Mouse (Mus musculus): ENCODE results near the gene Ppef1. TPM values are rescaled to one million over a fixed set of nuclear protein-coding genes. Genes with fewer than 3 reads are reported as not detected.
"Not testable (repeated sequence)": the region's sequence is repeated elsewhere in the genome, so short reads cannot be mapped to it uniquely, and the experiment has no call there.

Ppef1 gene
- polyA plus RNA-seq (2012; ENCODE audit: insufficient read depth, insufficient read length, missing spikeins) = not detected in 2 replicates

DNA sequence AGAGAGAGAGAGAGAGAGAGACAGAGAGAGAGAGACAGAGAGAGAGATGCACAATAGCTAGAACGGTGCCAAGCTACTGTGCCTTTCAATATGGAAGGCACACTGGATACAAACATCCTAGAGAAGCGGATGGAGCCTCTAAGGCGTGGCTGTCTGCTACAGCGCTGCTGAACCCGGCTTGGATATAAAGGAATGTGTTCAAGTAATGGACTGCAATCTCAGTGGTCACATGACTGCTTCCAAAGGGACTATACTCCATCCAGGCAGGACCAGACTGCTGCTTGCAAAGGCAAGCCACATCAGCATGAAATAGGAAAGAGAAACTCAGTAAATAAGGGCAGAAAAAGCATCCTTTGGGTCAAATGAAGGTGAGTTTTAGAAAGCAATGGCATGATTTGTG, at the start of gene Ppef1:
Gene Ppef1 (minus strand): TSS at position 116 of the 400 bp plus-strand sequence.
- Histone ChIP-seq H3K4me1 (ENCODE audit: control insufficient read depth, insufficient read depth, insufficient read length, low read length) (no peaks in the 10 kb centered on the region), H3K4me3 (ENCODE audit: insufficient read depth, low read depth, low read length) (no peak within 1 kb of the TSS), H3K27ac (replicated peaks; ENCODE audit: low read depth, low read length) (no peak within 1 kb of the TSS)

DNA sequence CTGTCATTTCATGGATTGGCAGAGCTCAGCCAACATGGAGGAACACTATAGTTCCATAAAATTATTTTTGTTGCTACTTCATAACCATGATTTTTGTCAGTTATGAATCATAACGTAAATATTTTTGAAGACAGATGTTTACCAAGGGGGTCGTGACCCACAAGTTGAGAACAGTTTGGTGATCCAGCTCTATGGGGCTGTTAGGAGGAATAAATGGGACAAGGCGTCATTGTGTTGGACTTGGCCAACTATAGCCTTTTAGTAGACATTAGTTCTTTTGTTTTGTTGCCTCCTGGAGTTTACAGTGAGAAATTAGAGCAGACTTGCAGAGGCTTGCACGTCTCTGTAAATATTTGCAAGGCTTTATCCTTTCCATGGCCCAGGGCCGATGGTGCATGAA, 46.7 kb upstream of the Ppef1 start:
- Histone ChIP-seq H3K4me1 (ENCODE audit: control insufficient read depth, insufficient read depth, insufficient read length, low read length) (no peaks in the 10 kb centered on the region), H3K27ac (replicated peaks; ENCODE audit: low read depth, low read length) (no peak overlapping the region), H3K4me3 (ENCODE audit: insufficient read depth, low read depth, low read length) (no peak overlapping the region)

DNA sequence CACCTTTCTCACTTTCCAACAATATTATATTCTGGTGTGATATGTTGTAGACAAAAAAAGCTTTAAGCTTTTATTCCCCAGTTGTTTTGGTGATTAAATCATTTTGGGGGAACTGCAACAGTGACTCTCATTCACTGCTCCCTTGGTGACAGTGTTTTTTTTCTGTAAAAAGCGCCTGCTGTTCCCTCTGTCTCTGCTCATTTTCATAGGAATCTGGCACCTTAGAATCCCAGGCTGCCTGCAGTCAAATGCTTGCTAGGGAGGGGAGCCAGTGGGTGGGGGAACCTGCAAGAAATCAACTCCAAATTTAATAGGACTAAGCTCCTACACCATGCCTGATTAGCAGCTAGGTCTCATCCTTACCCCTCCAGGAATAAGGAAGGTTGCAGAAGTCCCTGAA, 37.5 kb upstream of the Ppef1 start:
- Histone ChIP-seq H3K4me3 (ENCODE audit: insufficient read depth, low read depth, low read length) (no peak overlapping the region), H3K27ac (replicated peaks; ENCODE audit: low read depth, low read length) (no peak overlapping the region), H3K4me1 (ENCODE audit: control insufficient read depth, insufficient read depth, insufficient read length, low read length) (no peaks in the 10 kb centered on the region)

DNA sequence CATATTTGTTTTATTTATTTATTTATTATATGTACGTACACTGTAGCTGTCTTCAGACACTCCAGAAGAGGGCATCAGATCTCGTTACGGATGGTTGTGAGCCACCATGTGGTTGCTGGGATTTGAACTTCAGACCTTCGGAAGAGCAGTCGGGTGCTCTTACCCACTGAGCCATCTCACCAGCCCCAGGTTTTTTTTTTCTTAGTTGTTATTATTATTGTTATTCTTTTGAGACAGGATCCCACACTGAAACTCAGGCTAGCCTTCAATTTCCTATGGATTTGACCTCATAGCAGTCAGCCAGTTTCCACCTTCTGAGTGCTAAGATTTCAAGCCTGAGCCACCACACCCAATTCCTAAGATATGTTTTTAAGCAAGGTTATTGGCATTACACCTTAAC, 34.1 kb upstream of the Ppef1 start:
- not testable (repeated sequence) for H3K27ac ChIP-seq (replicated peaks; ENCODE audit: low read depth, low read length); H3K4me3 ChIP-seq (ENCODE audit: insufficient read depth, low read depth, low read length); H3K4me1 ChIP-seq (ENCODE audit: control insufficient read depth, insufficient read depth, insufficient read length, low read length)

DNA sequence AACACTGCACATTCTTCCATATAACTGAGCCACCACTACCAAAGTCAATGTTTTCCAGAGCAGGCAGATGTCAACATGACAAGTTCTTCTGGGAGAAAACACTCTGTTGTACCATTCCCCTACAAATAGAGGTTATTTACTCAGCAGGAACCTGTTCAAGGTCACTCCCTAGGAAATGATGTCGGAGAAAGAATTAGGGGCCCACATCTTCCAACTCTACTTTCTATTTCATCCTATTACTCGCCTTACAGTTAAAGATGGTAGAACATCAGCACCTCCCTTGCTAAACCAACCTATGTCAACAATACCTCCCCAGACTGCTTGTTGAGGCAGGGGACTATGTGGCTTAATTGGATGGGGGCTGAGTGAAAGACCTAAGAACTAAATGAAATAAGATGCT, 32.1 kb upstream of the Ppef1 start, which contains the start of gene Rs1:
Gene Rs1 (plus strand): TSS at position 301 of the 400 bp plus-strand sequence.
- no peak within 1 kb of the TSS for H3K4me3 ChIP-seq (ENCODE audit: insufficient read depth, low read depth, low read length)
- H3K4me1 ChIP-seq (ENCODE audit: control insufficient read depth, insufficient read depth, insufficient read length, low read length) = no peaks in the 10 kb centered on the region
- peak within 1 kb of the TSS; percentile 56 for H3K27ac ChIP-seq (replicated peaks; ENCODE audit: low read depth, low read length)

DNA sequence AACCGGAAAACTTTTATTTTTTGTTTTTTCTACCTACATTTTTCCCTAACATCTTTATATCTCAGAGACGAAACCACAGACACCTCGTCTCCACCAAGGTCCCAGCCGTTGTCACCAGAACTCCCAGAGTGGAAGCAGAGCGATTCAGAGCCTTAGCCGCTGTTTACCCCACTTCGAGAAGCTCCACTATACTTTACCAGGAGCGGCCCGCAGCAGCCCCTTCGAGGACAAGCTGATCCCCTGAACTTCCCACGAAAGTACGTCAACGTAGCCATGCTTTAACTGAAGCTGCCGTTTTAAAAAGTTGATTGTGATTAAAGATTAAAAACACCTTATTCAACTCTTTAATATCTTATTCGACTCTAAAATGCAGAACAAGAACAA, 30.7 kb upstream of the Ppef1 start:
- Histone ChIP-seq H3K4me3 (ENCODE audit: insufficient read depth, low read depth, low read length) (peak overlapping the region; percentile 85), H3K4me1 (ENCODE audit: control insufficient read depth, insufficient read depth, insufficient read length, low read length) (no peaks in the 10 kb centered on the region), H3K27ac (replicated peaks; ENCODE audit: low read depth, low read length) (peak overlapping the region; percentile 47; the same call in 1 of the 2 replicates)

DNA sequence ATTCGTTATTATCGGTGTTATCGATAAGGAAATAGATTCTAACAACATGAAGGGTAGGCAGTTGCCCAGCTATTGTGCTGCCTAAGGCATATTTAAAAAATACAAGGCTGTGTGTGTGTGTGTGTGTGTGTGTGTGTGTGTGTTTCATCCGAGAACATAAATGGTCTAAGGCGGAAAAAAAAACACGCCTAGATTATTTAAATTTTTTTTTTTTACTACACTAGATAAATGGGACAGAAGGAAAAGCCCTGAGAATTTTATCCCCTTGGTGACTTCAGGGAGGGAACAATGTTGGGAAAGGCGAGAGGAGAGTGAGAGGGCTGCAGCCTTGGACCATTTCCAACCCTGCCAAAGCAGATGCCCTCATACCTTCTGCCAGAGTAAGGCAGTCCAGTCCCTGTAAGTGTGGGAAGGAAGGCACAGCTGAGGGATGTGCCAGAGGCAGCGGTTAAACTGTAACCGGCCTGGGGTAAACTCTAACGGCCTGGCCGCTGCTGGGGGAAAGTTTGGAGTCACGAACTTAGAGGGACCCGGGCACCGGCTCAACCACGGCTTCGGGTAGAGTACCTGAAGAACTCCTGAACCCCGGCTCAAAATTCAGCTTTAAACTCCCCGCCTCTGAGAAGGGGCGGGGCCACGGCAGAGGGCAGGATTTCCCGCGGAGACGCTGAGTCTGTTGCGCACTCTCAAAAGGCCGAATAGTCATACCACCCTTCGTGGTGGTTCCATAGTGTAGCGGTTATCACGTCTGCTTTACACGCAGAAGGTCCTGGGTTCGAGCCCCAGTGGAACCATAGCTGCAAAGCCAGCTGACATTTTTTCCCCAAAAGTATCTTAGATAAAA, 30.0 kb upstream of the Ppef1 start:
- Histone ChIP-seq H3K4me3 (ENCODE audit: insufficient read depth, low read depth, low read length) (peak overlapping the region; percentile 85), H3K27ac (replicated peaks; ENCODE audit: low read depth, low read length) (no peak overlapping the region)

DNA sequence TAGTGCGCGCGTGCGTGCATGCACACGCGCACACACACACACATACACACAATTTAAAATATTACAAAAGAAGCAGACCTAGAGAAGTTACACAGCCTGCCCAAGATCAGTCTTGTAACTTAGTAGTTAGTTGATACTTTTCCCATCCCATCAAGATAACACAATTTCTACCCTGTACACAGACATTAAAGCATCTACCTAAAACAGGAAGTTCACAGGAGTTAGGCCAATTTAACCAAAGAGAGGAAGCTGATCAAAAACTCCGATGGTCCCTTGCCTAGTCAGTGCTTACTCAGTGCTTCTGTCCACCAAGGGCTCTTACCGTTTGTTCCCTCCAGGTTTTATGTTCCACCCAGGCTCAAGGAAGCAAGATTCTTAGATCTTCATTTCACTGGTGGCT, 15.2 kb upstream of the Ppef1 start:
- Histone ChIP-seq H3K27ac (replicated peaks; ENCODE audit: low read depth, low read length) (no peak overlapping the region), H3K4me3 (ENCODE audit: insufficient read depth, low read depth, low read length) (no peak overlapping the region), H3K4me1 (ENCODE audit: control insufficient read depth, insufficient read depth, insufficient read length, low read length) (no peaks in the 10 kb centered on the region)

More for the DNA sequence above, 30.0 kb upstream of the Ppef1 start:
- no peaks in the 10 kb centered on the region for H3K4me1 ChIP-seq (ENCODE audit: control insufficient read depth, insufficient read depth, insufficient read length, low read length)

DNA sequence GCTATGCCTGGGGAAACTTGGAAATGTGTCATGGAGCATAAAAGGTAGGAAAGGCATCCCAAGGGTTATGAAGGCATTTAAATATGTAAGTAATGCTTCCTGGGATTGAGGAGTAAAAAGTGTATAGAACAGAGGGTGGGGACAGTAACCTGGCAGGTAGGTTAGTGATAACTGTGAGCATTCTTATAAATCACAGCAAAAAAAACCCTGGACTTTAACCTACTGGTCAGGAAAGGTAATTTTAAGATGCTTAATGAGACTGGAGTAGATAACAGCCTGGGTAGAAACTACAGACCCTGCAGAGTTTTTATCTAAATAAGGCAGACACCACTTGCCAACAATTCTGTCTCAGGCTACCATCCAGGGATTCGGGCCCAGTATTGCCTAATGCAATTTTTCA, 13.1 kb upstream of the Ppef1 start:
- H3K4me3 ChIP-seq (ENCODE audit: insufficient read depth, low read depth, low read length) = no peak overlapping the region
- no peaks in the 10 kb centered on the region for H3K4me1 ChIP-seq (ENCODE audit: control insufficient read depth, insufficient read depth, insufficient read length, low read length)
- no peak overlapping the region for H3K27ac ChIP-seq (replicated peaks; ENCODE audit: low read depth, low read length)

DNA sequence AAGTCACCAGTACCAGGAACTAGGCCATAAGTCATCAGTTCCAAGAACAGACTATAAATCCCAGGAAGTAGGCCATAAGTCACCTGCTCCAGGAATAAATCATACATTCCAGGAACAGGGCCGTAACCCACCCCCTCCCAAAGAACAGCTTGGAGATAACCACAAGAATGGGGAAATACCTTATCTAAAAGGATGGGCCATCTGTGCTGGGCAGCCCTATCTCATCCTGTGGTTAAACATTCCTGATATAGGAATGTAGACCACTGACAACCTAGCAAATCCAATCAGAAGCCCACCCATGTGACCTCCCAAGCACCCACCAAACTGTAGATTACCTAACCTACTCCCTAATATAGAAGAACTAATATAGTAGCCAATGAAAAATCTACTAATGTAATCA, 9.8 kb upstream of the Ppef1 start:
- no peaks in the 10 kb centered on the region for H3K4me1 ChIP-seq (ENCODE audit: control insufficient read depth, insufficient read depth, insufficient read length, low read length)
- no peak overlapping the region for H3K4me3 ChIP-seq (ENCODE audit: insufficient read depth, low read depth, low read length)
- H3K27ac ChIP-seq (replicated peaks; ENCODE audit: low read depth, low read length) = no peak overlapping the region

DNA sequence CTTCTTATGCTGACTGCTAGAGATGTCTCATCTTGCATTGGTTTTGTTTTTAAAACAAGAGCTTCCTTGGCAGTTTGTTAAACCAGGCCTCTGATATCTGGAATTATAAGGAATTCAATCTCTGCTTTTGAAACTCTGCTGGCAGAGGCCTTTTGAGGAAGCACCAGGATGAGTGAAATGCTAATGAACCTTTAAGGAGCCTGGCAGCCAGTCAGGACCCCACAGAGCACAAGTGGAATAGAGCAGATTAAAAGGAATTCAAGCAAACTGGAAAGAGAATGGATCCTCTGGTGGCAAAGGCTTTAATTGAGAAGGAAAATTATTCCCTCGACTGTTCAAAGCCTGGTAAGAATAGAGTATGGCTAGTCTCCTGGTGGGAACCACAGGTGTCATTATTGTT, 36.4 kb downstream of the Ppef1 start:
- H3K4me3 ChIP-seq (ENCODE audit: insufficient read depth, low read depth, low read length) = no peak overlapping the region
- H3K27ac ChIP-seq (replicated peaks; ENCODE audit: low read depth, low read length) = no peak overlapping the region
- H3K4me1 ChIP-seq (ENCODE audit: control insufficient read depth, insufficient read depth, insufficient read length, low read length) = no peaks in the 10 kb centered on the region

DNA sequence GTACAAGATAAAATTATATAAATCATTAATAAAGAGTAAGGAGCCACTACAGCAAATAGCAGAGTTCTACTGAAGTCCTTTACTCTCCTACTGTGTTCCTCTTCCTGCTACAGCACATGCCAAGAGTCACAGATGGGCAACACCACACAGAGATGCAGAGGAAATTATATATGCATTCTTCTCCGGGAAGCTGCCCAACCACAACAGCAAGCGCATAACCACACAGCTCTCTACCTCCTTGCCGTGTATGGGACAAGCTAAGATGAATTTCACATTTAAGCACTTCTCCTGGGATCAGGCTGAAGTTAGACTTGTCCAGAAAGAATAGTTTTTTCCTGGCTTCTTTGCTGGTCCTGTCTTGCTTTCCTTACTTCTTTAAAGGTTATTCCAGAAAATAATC, 44.0 kb downstream of the Ppef1 start:
- Histone ChIP-seq H3K4me3 (ENCODE audit: insufficient read depth, low read depth, low read length) (no peak overlapping the region), H3K27ac (replicated peaks; ENCODE audit: low read depth, low read length) (no peak overlapping the region), H3K4me1 (ENCODE audit: control insufficient read depth, insufficient read depth, insufficient read length, low read length) (no peaks in the 10 kb centered on the region)

DNA sequence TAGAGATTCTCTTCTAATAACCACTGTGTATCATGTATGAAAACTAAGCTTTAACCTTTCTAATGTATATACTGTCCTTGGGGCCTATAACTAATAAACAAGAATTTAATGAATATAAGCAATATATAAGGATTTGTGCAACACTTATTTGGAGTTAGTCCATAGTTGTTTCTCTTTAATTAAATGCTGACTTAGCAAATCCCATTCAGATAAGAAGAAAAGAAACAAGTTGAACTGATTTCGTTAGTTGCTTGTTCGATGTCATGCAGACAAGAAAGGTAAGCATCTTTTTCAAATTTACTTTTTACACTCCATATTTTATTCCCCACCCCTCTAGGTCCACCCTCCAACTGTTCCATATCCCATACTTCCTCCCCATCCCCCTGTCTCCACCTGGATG, 45.5 kb downstream of the Ppef1 start:
- H3K4me1 ChIP-seq (ENCODE audit: control insufficient read depth, insufficient read depth, insufficient read length, low read length) = no peaks in the 10 kb centered on the region

DNA sequence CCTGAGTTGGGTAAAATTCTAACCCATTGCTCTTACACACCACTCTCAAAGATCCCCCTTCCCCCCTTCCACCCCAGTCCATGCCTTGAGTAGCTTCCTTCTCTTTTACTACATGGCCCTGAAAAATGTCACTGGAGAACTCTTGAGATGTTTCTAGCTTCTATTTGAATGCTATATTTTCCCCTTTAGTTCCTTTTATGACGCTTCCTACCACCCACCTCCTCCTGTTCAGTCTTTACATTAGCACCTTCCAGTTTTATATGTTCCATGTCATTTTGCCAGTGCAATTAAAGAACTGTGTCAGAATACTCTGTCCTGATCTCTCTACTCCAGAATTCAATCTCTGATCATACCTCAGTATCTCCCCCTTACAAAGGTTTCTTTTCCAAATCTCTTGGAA, 65.6 kb downstream of the Ppef1 start:
- Histone ChIP-seq H3K4me3 (ENCODE audit: insufficient read depth, low read depth, low read length) (no peak overlapping the region), H3K27ac (replicated peaks; ENCODE audit: low read depth, low read length) (no peak overlapping the region), H3K4me1 (ENCODE audit: control insufficient read depth, insufficient read depth, insufficient read length, low read length) (no peaks in the 10 kb centered on the region)

More for the DNA sequence above, 45.5 kb downstream of the Ppef1 start:
- Histone ChIP-seq H3K4me3 (ENCODE audit: insufficient read depth, low read depth, low read length) (no peak overlapping the region), H3K27ac (replicated peaks; ENCODE audit: low read depth, low read length) (no peak overlapping the region)

DNA sequence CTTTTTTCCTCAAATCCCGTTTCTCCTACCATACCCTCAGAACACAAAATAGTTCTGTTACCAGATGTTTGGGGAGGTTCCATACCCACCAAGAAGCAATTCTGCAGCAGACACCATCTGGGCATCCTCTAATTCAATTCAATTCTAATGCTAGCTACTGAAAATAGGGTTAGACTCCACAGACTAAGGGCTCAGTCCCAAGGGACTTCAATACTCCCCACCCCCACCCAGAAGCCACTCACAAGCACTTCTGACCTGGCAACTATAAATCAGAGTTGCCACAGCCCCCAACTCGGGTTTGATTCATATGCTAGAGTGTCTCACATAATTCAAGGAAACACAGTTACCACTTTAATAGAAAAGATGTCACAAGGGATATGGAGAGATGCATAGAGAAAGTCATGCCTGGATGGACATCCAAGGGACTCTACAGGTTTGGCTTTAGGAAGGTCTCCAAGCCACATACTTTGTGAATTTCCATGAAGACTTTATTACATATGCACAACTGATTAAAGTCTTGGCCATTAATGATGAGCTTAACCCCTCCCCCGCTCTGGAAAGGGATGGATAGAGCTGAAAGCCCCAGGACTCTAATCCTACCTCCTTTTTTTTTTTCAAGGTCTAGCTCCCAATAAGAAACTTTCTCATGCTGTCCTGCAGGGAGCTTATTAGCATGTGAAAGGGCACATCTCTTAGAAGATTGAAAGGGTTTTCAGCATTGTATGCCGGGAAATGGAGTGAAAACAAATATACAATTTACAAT, 124.5 kb downstream of the Ppef1 start:
- Histone ChIP-seq H3K4me1 (ENCODE audit: control insufficient read depth, insufficient read depth, insufficient read length, low read length) (no peaks in the 10 kb centered on the region), H3K4me3 (ENCODE audit: insufficient read depth, low read depth, low read length) (no peak overlapping the region), H3K27ac (replicated peaks; ENCODE audit: low read depth, low read length) (no peak overlapping the region)

Measured in brown adipose tissue, adult 24 weeks (tissue).